Mouse (Mus musculus) G1E (cell line): Measurements from ENCODE around the gene Fat3.

ENCODE experiments used
- CTCF ChIP-seq: IDR thresholded peaks from 2 replicates; pipeline ENCODE4 v1.5.1; 2012; ENCODE audit warnings: low read depth, low read length, inconsistent platforms, mixed read lengths
- GATA1 ChIP-seq: IDR thresholded peaks from 2 replicates; pipeline ENCODE4 v1.6.1; 2012; ENCODE audit warnings: borderline replicate concordance, low read length, inconsistent platforms, mixed read lengths
- GATA2 ChIP-seq: IDR thresholded peaks from 2 replicates; pipeline ENCODE4 v1.6.1; 2012; ENCODE audit warnings: low read depth, low read length, inconsistent platforms, borderline replicate concordance
- POLR2AphosphoS5 ChIP-seq: IDR thresholded peaks from 2 replicates; pipeline ENCODE4 v1.6.1; 2012; ENCODE audit warnings: low read depth, low read length, inconsistent platforms; ENCODE audit not compliant: insufficient replicate concordance
- TAL1 ChIP-seq: conservative IDR thresholded peaks from 2 replicates; pipeline ENCODE4 v1.6.1; 2012; ENCODE audit warnings: low read depth, low read length, inconsistent platforms, mixed read lengths

DNA sequence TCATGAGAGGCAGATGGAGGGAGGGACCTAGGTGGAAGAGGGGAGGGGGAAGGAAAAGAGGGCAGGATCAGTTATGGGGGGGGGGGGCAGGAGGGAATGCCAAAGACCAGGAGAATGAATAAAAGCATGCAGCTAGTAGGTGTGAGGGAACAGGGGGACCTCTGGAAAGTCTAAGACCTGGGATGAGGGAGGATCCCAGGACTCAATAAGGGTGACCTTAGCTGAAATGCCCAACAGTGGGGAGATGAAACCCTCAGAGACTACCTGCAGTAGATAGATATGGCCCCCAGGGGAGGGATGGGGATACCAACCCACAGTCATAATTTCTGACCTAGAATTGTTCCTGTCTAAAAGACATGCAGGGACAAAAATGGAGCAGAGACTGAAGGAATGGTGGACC, 620.3 kb downstream of the Fat3 start:
- TF ChIP-seq CTCF (no peak), GATA1 (no peak), TAL1 (no peak), GATA2 (no peak), POLR2AphosphoS5 (no peak)
